Mouse (Mus musculus) small intestine, adult 2 months (tissue): ENCODE data around the gene Knl1.
"Not testable (repeated sequence)": the region's sequence is repeated elsewhere in the genome, so short reads cannot be mapped to it uniquely, and the experiment has no call there.

Source experiments
- CTCF ChIP-seq: fragments of 200-500 bp; IDR thresholded peaks from 2 replicates; pipeline ENCODE4 v1.5.1; 2012; ENCODE audit warnings: low read depth, mild to moderate bottlenecking, control low read depth, inconsistent platforms, low read length, moderate library complexity, mixed read lengths; ENCODE audit not compliant: insufficient replicate concordance, insufficient read length; ENCODE audit errors: extremely low read depth
- POLR2A ChIP-seq: fragments of 200-500 bp; IDR thresholded peaks from 2 replicates; pipeline ENCODE4 v1.6.1; 2012; ENCODE audit warnings: low read depth, mild to moderate bottlenecking, control low read depth, inconsistent platforms, low read length, moderate library complexity

DNA sequence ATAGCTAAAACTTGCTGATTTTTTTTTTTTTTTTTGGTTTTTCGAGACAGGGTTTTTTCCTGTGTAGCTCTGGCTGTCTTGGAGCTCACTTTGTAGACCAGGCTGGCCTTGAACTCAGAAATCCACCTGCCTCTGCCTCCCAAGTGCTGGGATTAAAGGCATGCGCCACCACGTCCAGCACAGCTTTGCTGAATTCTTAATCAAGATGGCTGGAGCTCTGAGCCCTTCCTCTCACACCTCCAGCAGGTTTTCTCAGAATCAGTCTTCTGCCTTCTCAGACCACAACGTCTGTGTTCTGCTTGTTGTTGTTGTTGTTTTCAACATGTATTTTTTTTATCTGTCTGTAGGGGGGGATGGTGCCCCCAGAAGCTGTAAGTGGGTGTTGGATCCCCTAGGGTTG lies 30.6 kb upstream of the Knl1 start:
- TF ChIP-seq CTCF, POLR2A: not testable (repeated sequence)
